Mouse (Mus musculus): ENCODE data around the gene Cyp2u1. TPM values are rescaled to one million over a fixed set of nuclear protein-coding genes. Genes with fewer than 3 reads are reported as not detected.

Gene Cyp2u1
- total RNA-seq (2023) = 0.34 and 0.44 TPM in 2 replicates

GRCm38 (mm10) chr3:131302452-131303319 lies at the start of gene Cyp2u1:
Gene Cyp2u1 (minus strand): TSS chr3:131303227.

GRCm38 (mm10) chr3:131271559-131272373 lies 31.3 kb downstream of the Cyp2u1 start, which contains the start of gene Hadh:
Gene Hadh (minus strand): TSS chr3:131272101.

Other genes starting within 250 kb of the Cyp2u1 start
- gene Lef1, start 192.8 kb downstream of the Cyp2u1 start, total RNA-seq (2023) = 0.98 and 2.7 TPM in 2 replicates
- gene Hadh, start 31.1 kb downstream of the Cyp2u1 start, total RNA-seq (2023) = 8.3 and 8.8 TPM in 2 replicates
- 176 and 186 TPM in 2 replicates for gene Sgms2, start 188.2 kb upstream of the Cyp2u1 start, total RNA-seq (2023)